Mouse (Mus musculus): Measurements from ENCODE around the gene Dnase1l3. TPM values are rescaled to one million over a fixed set of nuclear protein-coding genes. Genes with fewer than 3 reads are reported as not detected.
A peak's percentile ranks its signal among the peaks of the same experiment; 100 is the strongest.
"Not testable (repeated sequence)": the region's sequence is repeated elsewhere in the genome, so short reads cannot be mapped to it uniquely, and the experiment has no call there.

The Dnase1l3 gene
- polyA plus RNA-seq, 1 experiment from 2014 or later, result 0.14 TPM

DNA sequence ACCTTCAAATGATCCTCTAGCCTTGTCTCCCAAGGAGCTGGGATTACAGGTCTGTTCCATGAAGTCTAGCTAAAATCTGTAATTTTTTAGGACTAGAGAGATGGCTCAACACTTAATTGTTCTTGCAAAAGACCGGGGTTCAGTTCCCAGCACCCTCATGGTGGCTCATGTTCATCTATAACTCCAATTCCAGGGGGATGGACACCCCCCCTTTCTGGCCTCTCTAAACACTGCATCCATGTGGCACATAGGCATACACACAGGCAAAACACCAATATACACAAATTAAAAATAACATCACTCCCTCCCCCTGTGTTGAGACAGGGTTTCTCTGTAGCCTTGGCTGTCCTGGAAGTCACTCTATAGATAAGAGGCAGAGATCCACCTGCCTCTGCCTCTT lies 25.6 kb upstream of the Dnase1l3 start:
- Histone ChIP-seq H3K9me3 (ENCODE audit: control insufficient read depth, low read length) (no peaks in the 10 kb centered on the region), H3K27me3 (ENCODE audit: control insufficient read depth, insufficient read depth, low read length) (no peaks in the 10 kb centered on the region), H3K9ac (ENCODE audit: low read depth, low read length) (no peak overlapping the region), H3K4me1 (ENCODE audit: control insufficient read depth, insufficient read depth, low read length) (peaks cover 4% of the 10 kb centered on the region; the same call in 1 of the 2 replicates), H3K4me3 (ENCODE audit: low read length) (no peak overlapping the region), H3K27ac (ENCODE audit: low read depth, low read length) (no peak overlapping the region), H3K4me2 (replicated peaks; ENCODE audit: low read depth, low read length) (no peak overlapping the region), H3K36me3 (ENCODE audit: control insufficient read depth, insufficient read depth, low read length) (no peaks in the 10 kb centered on the region)
- no peak for ATAC-seq (ENCODE audit: low FRiP score, low TSS enrichment)
- 89% methylated on average over 1 of the region's 1 CpGs for WGBS

DNA sequence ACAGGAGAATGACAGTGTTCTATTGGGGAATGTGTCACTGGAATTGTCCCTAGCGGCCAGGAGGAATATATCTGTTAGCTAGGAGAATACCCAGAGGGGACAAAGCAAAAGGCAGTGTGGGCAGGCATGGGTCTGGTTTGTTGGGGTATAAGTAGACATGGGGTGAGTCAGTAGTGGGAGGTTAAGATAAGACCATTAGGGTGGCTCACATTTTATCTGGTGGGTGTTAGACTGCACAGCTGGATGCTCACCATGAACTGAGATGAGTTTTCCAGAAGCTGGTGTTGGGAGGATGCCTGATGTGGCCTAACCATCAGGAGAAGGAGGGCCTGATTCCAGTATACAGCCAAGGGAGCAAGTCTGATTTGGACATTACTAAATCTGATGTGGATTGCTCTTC lies 22.6 kb upstream of the Dnase1l3 start:
- Histone ChIP-seq H3K4me1 (ENCODE audit: control insufficient read depth, insufficient read depth, low read length) (no peaks in the 10 kb centered on the region), H3K4me3 (ENCODE audit: low read length) (no peak overlapping the region), H3K4me2 (replicated peaks; ENCODE audit: low read depth, low read length) (no peak overlapping the region), H3K9me3 (ENCODE audit: control insufficient read depth, low read length) (no peaks in the 10 kb centered on the region), H3K9ac (ENCODE audit: low read depth, low read length) (no peak overlapping the region), H3K36me3 (ENCODE audit: control insufficient read depth, insufficient read depth, low read length) (no peaks in the 10 kb centered on the region), H3K27ac (ENCODE audit: low read depth, low read length) (peak overlapping the region; percentile 37; the same call in 1 of the 2 replicates), H3K27me3 (ENCODE audit: control insufficient read depth, insufficient read depth, low read length) (no peaks in the 10 kb centered on the region)
- ATAC-seq (ENCODE audit: low FRiP score, low TSS enrichment), result no peak
- 64% methylated on average over 1 of the region's 1 CpGs for WGBS

DNA sequence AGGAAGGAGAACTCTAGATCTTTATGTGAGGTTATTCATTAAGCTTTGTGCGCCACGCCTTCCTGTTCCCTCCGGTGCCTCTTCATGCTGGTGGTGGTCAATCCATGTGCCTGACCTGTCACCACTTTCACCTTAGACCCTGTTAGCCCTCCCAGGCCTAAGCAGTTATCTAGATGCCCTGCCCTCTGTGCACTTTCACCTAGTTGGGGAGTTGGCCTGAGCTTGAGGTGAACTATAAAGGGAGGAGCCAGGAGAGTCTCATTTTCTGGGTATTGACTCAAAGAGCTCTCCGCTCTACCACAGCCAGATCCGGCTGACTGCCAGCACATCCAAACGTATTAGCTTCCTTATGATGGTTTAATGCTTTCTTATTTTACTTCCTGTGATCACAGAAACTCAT lies 21.9 kb upstream of the Dnase1l3 start:
- 69% methylated on average over 6 of the region's 6 CpGs for WGBS
- Histone ChIP-seq H3K4me3 (ENCODE audit: low read length) (no peak overlapping the region), H3K9ac (ENCODE audit: low read depth, low read length) (no peak overlapping the region), H3K36me3 (ENCODE audit: control insufficient read depth, insufficient read depth, low read length) (no peaks in the 10 kb centered on the region), H3K4me1 (ENCODE audit: control insufficient read depth, insufficient read depth, low read length) (no peaks in the 10 kb centered on the region), H3K4me2 (replicated peaks; ENCODE audit: low read depth, low read length) (no peak overlapping the region), H3K27ac (ENCODE audit: low read depth, low read length) (no peak overlapping the region; the same call in 1 of the 2 replicates), H3K27me3 (ENCODE audit: control insufficient read depth, insufficient read depth, low read length) (no peaks in the 10 kb centered on the region), H3K9me3 (ENCODE audit: control insufficient read depth, low read length) (no peaks in the 10 kb centered on the region)
- ATAC-seq (ENCODE audit: low FRiP score, low TSS enrichment), result no peak

DNA sequence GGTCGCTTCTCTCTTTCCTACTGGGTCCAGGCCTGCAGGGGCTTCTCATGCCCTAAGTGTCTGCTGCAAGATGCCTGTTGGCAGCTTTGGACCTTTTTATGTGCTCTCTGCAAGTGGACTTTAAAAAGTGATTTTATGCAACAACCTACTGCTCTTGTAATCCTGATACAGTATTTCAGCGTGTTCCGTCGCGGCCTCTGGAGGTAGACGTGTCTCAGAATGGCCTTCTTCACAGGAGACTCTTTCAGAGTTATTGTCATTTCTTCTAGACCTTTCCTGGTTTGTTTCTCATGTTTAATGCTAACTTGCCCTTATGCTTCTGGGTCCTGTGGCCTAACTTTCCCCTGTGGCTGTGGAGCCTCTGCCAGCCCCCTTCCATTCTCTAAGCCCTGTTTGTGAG lies 21.4 kb upstream of the Dnase1l3 start:
- Histone ChIP-seq H3K27ac (ENCODE audit: low read depth, low read length) (no peak overlapping the region), H3K4me2 (replicated peaks; ENCODE audit: low read depth, low read length) (no peak overlapping the region), H3K4me1 (ENCODE audit: control insufficient read depth, insufficient read depth, low read length) (no peaks in the 10 kb centered on the region), H3K4me3 (ENCODE audit: low read length) (no peak overlapping the region), H3K27me3 (ENCODE audit: control insufficient read depth, insufficient read depth, low read length) (no peaks in the 10 kb centered on the region), H3K36me3 (ENCODE audit: control insufficient read depth, insufficient read depth, low read length) (no peaks in the 10 kb centered on the region), H3K9ac (ENCODE audit: low read depth, low read length) (no peak overlapping the region), H3K9me3 (ENCODE audit: control insufficient read depth, low read length) (no peaks in the 10 kb centered on the region)
- 95% methylated on average over 6 of the region's 6 CpGs for WGBS
- ATAC-seq (ENCODE audit: low FRiP score, low TSS enrichment), result no peak

DNA sequence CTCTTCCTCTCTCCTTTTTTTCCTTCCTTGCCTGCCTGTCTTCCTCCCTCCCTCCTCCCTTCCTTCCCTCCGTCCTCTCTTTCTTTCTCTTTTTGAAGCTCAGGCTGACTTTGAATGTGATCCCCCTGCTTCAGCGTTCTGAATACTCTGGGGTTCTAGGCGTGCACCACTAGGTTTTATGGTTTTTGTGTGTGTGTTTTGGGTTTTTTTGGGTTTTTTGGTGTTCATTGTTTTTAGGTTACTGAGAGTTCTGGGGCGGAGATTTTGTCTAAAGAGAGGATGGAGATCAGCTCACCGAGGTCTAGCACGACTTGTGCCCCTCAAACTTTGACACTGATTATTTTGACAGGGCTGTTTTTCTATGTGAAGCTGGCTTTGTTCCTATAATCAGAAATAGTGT lies 17.6 kb upstream of the Dnase1l3 start:
- WGBS, result 71% methylated on average over 6 of the region's 6 CpGs
- H3K36me3 ChIP-seq (ENCODE audit: control insufficient read depth, insufficient read depth, low read length), result no peaks in the 10 kb centered on the region
- no peak overlapping the region for H3K9ac ChIP-seq (ENCODE audit: low read depth, low read length)
- H3K4me2 ChIP-seq (replicated peaks; ENCODE audit: low read depth, low read length), result no peak overlapping the region
- no peaks in the 10 kb centered on the region for H3K4me1 ChIP-seq (ENCODE audit: control insufficient read depth, insufficient read depth, low read length)
- no peak overlapping the region for H3K27ac ChIP-seq (ENCODE audit: low read depth, low read length)
- H3K9me3 ChIP-seq (ENCODE audit: control insufficient read depth, low read length), result no peaks in the 10 kb centered on the region
- no peak for ATAC-seq (ENCODE audit: low FRiP score, low TSS enrichment)
- H3K27me3 ChIP-seq (ENCODE audit: control insufficient read depth, insufficient read depth, low read length), result no peaks in the 10 kb centered on the region
- no peak overlapping the region for H3K4me3 ChIP-seq (ENCODE audit: low read length)

DNA sequence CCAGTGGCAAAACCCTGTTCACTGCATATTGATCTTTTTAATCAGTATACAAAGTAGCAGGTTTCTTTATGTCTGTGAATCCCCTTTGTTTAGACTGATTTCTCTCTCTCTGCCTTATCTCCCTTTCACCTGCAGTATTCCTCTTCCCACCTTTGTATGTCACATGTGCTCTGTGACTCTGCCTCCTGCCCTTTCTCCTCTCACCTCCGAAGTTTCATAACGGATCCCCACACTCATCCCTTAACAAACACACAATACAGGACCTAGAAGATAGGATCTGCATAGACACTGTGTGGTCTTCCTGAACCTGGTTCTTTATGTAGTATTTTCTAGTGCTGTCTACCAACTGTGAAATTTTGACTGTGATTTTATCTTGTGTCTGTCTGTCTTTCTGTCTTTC lies 16.9 kb upstream of the Dnase1l3 start:
- no peaks in the 10 kb centered on the region for H3K9me3 ChIP-seq (ENCODE audit: control insufficient read depth, low read length)
- no peak overlapping the region for H3K4me2 ChIP-seq (replicated peaks; ENCODE audit: low read depth, low read length)
- no peak for ATAC-seq (ENCODE audit: low FRiP score, low TSS enrichment)
- no peaks in the 10 kb centered on the region for H3K27me3 ChIP-seq (ENCODE audit: control insufficient read depth, insufficient read depth, low read length)
- WGBS, result 91% methylated on average over 2 of the region's 2 CpGs
- no peak overlapping the region for H3K27ac ChIP-seq (ENCODE audit: low read depth, low read length)
- no peak overlapping the region for H3K9ac ChIP-seq (ENCODE audit: low read depth, low read length)
- H3K36me3 ChIP-seq (ENCODE audit: control insufficient read depth, insufficient read depth, low read length), result no peaks in the 10 kb centered on the region
- H3K4me3 ChIP-seq (ENCODE audit: low read length), result no peak overlapping the region
- H3K4me1 ChIP-seq (ENCODE audit: control insufficient read depth, insufficient read depth, low read length), result no peaks in the 10 kb centered on the region

DNA sequence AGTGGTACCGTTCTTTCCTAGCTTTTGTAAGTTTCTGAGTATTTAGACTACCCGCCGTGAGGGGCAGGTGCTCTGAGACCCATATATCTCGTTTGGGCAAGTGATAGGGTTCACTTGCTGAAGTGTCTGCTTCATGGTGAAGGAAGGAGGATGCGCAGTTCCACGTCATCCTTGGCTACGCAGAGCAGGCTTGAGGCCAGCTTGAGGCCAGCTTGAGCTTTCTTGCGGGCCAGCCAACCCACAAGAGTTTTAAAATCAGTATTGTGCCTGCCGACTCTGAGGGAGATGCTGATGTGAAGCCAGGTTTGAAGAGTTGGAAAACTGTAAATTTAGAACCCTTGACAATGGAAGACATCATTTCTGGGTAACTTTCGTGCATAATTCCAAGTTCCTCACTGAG lies 13.6 kb upstream of the Dnase1l3 start:
- H3K4me2 ChIP-seq (replicated peaks; ENCODE audit: low read depth, low read length), result no peak overlapping the region
- 88% methylated on average over 10 of the region's 10 CpGs for WGBS
- no peak for ATAC-seq (ENCODE audit: low FRiP score, low TSS enrichment)

DNA sequence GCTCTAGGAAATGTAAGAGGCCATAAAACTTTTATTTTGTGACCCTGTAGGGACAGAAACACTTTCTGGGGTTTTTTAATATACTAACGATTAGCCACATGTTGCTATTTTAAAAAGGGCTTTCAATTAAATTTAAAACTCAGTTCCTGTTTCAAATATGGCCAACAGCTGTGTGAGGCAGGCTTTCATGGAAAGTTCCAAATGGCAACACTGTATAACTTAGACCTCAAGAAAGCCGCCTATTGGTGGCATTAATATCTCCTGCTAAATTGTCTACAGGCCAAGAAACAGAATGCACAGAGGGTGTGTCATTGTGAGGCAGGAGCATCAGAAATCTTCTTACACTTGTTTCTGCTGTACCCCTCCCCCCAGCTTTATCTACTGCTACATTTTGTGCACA lies 13.1 kb upstream of the Dnase1l3 start:
- no peak overlapping the region for H3K27ac ChIP-seq (ENCODE audit: low read depth, low read length)
- no peaks in the 10 kb centered on the region for H3K27me3 ChIP-seq (ENCODE audit: control insufficient read depth, insufficient read depth, low read length)
- H3K4me3 ChIP-seq (ENCODE audit: low read length), result no peak overlapping the region
- H3K9ac ChIP-seq (ENCODE audit: low read depth, low read length), result no peak overlapping the region
- no peaks in the 10 kb centered on the region for H3K36me3 ChIP-seq (ENCODE audit: control insufficient read depth, insufficient read depth, low read length)
- ATAC-seq (ENCODE audit: low FRiP score, low TSS enrichment), result no peak
- H3K4me2 ChIP-seq (replicated peaks; ENCODE audit: low read depth, low read length), result no peak overlapping the region
- peaks cover 8% of the 10 kb centered on the region; the same call in 1 of the 2 replicates for H3K4me1 ChIP-seq (ENCODE audit: control insufficient read depth, insufficient read depth, low read length)
- H3K9me3 ChIP-seq (ENCODE audit: control insufficient read depth, low read length), result no peaks in the 10 kb centered on the region
- WGBS, result 58% methylated on average over 2 of the region's 2 CpGs

More for the DNA sequence above, 13.6 kb upstream of the Dnase1l3 start:
- peaks cover 8% of the 10 kb centered on the region; the same call in 1 of the 2 replicates for H3K4me1 ChIP-seq (ENCODE audit: control insufficient read depth, insufficient read depth, low read length)
- H3K27ac ChIP-seq (ENCODE audit: low read depth, low read length), result no peak overlapping the region
- no peak overlapping the region for H3K9ac ChIP-seq (ENCODE audit: low read depth, low read length)
- no peaks in the 10 kb centered on the region for H3K9me3 ChIP-seq (ENCODE audit: control insufficient read depth, low read length)
- no peaks in the 10 kb centered on the region for H3K36me3 ChIP-seq (ENCODE audit: control insufficient read depth, insufficient read depth, low read length)
- H3K27me3 ChIP-seq (ENCODE audit: control insufficient read depth, insufficient read depth, low read length), result no peaks in the 10 kb centered on the region
- no peak overlapping the region for H3K4me3 ChIP-seq (ENCODE audit: low read length)

DNA sequence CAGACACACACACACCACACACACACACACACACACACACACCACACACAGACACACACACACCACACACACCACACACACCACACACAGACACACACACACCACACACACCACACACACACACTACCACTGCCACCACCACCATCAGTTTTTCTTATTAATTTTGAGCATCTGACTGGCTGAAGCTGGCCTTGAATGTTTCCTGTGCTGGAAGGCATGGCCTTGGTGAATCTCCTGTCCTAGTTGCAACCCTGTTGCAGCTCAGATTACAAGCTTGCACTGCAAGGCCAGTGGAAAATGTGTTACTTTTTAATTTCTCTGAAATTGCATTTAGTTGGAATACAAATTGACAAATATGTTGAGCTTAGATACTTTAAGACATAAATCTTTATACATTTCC lies 12.7 kb upstream of the Dnase1l3 start:
- Histone ChIP-seq H3K27me3 (ENCODE audit: control insufficient read depth, insufficient read depth, low read length) (no peaks in the 10 kb centered on the region), H3K9me3 (ENCODE audit: control insufficient read depth, low read length) (no peaks in the 10 kb centered on the region), H3K9ac (ENCODE audit: low read depth, low read length) (no peak overlapping the region), H3K4me2 (replicated peaks; ENCODE audit: low read depth, low read length) (no peak overlapping the region), H3K36me3 (ENCODE audit: control insufficient read depth, insufficient read depth, low read length) (no peaks in the 10 kb centered on the region), H3K27ac (ENCODE audit: low read depth, low read length) (no peak overlapping the region), H3K4me1 (ENCODE audit: control insufficient read depth, insufficient read depth, low read length) (peaks cover 8% of the 10 kb centered on the region; the same call in 1 of the 2 replicates), H3K4me3 (ENCODE audit: low read length) (no peak overlapping the region)
- no peak for ATAC-seq (ENCODE audit: low FRiP score, low TSS enrichment)

DNA sequence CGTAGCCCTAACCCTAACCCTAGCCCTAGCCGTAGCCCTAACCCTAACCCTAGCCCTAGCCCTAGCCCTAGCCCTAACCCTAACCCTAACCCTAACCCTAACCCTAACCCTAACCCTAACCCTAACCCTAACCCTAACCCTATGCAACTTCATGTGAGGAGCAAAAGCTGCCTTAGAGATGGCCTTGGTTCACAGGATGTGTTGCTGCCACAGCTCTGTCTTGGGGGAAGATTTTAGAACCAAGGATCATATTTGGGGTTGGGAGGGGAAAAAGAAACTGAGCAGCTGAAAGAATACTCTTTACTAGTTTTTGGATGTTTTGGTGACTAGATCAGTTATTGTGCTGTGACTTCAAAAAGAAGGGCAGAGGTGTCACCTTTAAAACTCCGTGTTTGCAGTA lies 11.7 kb upstream of the Dnase1l3 start:
- H3K36me3 ChIP-seq (ENCODE audit: control insufficient read depth, insufficient read depth, low read length); H3K4me1 ChIP-seq (ENCODE audit: control insufficient read depth, insufficient read depth, low read length); H3K9ac ChIP-seq (ENCODE audit: low read depth, low read length); H3K9me3 ChIP-seq (ENCODE audit: control insufficient read depth, low read length); H3K4me2 ChIP-seq (replicated peaks; ENCODE audit: low read depth, low read length); H3K4me3 ChIP-seq (ENCODE audit: low read length); ATAC-seq (ENCODE audit: low FRiP score, low TSS enrichment); H3K27me3 ChIP-seq (ENCODE audit: control insufficient read depth, insufficient read depth, low read length); H3K27ac ChIP-seq (ENCODE audit: low read depth, low read length): not testable (repeated sequence)
- WGBS, result 64% methylated on average over 3 of the region's 3 CpGs

Measured in kidney, embryonic 14.5 days (tissue).